ENCODE assay signal across 25 mouse cellular contexts in genomic region chr3:13096939-13097338, GRCm38 (mm10).
"Had no signal": no experiment of that assay in that cellular context is flagged by ENCODE, and none has a peak within 500 bp of the region (broad histone marks: within the 10 kb centered on the region; RNA-seq: fewer than 3 reads in every experiment).

No protein-coding gene starts in this region.

- H3K4me3 ChIP-seq: heart, embryonic 10.5 days; heart, embryonic 12.5 days; hindbrain, embryonic 10.5 days; hindbrain, embryonic 12.5 days; intestine, embryonic 15.5 days; layer of hippocampus, adult 2 months; left cerebral cortex, adult 2 months; limb, embryonic 10.5 days; limb, embryonic 12.5 days had no signal

- H3K27me3 ChIP-seq: heart, embryonic 12.5 days; hindbrain, embryonic 12.5 days; intestine, embryonic 15.5 days; limb, embryonic 12.5 days had no signal

- H3K9me3 ChIP-seq: heart, embryonic 10.5 days; heart, embryonic 12.5 days; hindbrain, embryonic 12.5 days; intestine, embryonic 15.5 days; limb, embryonic 10.5 days; limb, embryonic 12.5 days had no signal

- H3K27ac ChIP-seq: heart, embryonic 10.5 days; hindbrain, embryonic 10.5 days; hindbrain, embryonic 12.5 days; hindbrain, embryonic 14.5 days; intestine, embryonic 15.5 days; layer of hippocampus, adult 2 months; left cerebral cortex, adult 2 months; limb, embryonic 10.5 days; limb, embryonic 12.5 days had no signal

- H3K4me2 ChIP-seq: heart, embryonic 12.5 days; hindbrain, embryonic 12.5 days; hindbrain, embryonic 14.5 days; intestine, embryonic 15.5 days; limb, embryonic 12.5 days; liver, embryonic 11.5 days had no signal

- H3K4me1 ChIP-seq: heart, embryonic 10.5 days; heart, embryonic 12.5 days; hindbrain, embryonic 10.5 days; hindbrain, embryonic 12.5 days; intestine, embryonic 15.5 days; limb, embryonic 10.5 days; limb, embryonic 12.5 days had no signal

- ATAC-seq: hindbrain, embryonic 16.5 days; inflammation-experienced regulatory T-cells, adult 6 months; intestine, embryonic 15.5 days; intestine, postnatal 0 days had no signal

- H3K36me3 ChIP-seq: heart, embryonic 10.5 days; heart, embryonic 12.5 days; hindbrain, embryonic 10.5 days; hindbrain, embryonic 12.5 days; intestine, embryonic 15.5 days; limb, embryonic 10.5 days; limb, embryonic 12.5 days had no signal

- DNase-seq: gastrocnemius, postnatal 14 days; gastrocnemius, postnatal 36 days; heart, adult 18-20 months; heart, postnatal 10 days; heart, postnatal 4 days; kidney, adult 18-20 months; kidney, adult 8-10 months; kidney, postnatal 10 days; kidney, postnatal 25 days; kidney, postnatal 4 days; liver had no signal

- H3K9ac ChIP-seq: heart, embryonic 12.5 days; hindbrain, embryonic 12.5 days; hindbrain, embryonic 14.5 days; intestine, embryonic 15.5 days; limb, embryonic 12.5 days had no signal
